Mouse (Mus musculus): ENCODE results near the gene Nav1.

Nav1 gene

DNA sequence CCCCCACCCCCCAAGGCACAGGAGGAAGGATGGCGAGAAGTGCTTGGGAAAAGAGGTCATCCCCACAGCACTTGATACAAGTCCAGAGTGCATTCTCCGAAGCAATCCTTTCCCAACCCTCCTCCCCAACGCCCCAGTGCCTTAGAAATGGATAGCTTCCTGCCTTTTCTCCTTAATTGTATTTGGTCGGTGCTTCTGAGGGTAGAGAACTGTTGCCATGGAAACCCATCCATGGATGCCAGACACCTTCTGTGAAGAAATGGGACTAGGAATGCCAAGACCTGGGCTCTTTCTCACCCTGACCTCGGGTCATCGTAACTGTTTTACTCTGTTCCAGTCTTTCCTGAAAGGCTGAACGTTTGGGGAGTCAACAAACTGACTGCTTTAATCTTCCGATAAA, 26.1 kb downstream of the Nav1 start:
- DNase-seq (ENCODE audit: low spot score) = peak; percentile 58

DNA sequence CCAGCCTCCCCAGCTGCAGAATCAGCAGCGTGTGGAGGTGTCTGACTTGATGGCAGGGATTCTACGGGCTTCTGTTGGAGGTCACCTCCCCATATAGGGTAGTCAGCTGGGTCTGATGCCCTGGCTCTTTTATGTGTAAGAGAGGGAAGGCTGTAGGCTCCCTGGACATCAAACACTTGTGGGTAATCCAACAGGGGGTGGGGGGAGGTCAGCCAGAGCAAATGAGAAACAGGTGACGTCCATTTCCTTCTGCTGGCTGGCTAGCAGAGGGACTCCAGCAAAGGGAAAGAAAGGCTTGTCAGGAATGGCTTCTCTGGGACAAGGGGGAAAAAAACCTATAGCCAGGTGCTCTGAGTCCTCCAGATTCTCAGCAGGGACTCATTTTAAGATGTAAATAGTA, 28.0 kb downstream of the Nav1 start:
- no peak for DNase-seq (ENCODE audit: low spot score)

DNA sequence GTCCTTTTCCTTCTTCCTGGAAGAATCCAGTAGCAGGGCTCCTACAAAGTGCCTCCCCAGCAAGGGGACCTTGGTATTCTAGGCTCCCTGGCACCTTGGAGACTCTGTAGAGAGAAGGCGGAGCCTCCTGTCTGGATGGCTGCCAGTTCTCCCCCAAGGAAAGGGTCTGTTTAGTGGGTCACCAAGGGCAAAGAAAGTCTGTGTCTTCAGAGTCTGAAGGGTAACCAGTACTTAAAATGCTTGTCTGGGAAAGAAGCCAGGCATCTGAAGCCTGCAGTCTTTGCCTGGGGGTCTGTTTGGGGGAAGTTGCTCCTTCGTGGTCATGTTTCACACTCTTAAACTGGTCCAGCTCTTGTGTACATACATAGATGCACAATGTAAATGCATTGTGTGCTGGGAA, 29.3 kb downstream of the Nav1 start:
- DNase-seq (ENCODE audit: low spot score) = no peak

DNA sequence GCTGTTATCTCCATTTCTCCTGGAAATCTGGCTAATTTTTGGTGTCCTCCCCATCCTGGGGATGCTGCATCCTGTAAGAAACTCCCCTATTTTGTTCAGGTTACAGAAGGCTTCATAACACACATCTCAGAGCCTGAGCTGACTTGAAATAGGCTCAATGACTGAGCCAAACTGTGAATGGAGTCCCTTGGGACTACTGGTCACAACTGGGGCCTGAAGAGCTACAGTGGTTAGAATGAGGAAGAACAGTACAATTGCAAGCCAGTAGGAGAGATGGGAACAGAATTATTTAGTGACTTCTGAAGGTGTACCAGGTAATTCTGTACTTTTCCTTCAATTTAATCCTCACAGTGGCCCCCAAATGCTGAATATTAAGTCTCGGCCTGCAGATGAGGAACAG, 31.7 kb downstream of the Nav1 start:
- no peak for DNase-seq (ENCODE audit: low spot score)

DNA sequence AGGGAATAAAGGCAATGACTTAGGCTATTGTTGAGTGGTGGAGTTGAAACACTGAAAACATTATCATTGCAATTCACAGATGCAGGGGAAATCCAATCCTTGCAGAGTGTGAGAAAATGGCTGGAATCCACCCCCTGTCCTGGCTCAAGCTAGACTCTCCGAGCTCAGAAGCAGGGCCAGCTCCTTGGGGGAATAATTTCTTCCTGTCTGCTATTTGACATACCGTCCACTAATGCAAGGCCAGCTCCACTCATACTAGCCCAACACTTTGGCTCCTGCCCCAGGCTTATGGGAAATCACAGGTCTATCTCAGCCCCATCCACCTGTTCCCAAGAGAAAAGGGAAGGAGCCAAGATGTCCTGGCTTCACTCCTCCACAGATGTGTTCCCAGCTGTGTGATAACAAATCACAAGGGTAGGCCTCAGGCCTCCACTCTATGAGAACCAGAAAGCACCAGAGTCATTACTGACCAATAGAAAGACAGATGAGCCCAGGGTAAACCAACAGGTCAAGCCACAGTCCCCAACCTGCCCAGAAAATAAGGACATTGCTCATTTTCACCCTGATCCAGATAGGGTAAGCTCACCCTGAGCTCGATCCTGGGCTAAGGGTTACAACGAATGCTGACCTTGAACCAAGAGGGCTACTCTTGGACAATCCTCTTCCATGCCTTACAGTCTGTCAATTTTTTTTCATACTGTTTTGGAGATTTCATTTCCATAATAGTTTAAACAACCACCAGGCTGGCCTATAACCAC, 32.5 kb downstream of the Nav1 start:
- no peak for DNase-seq (ENCODE audit: low spot score)

DNA sequence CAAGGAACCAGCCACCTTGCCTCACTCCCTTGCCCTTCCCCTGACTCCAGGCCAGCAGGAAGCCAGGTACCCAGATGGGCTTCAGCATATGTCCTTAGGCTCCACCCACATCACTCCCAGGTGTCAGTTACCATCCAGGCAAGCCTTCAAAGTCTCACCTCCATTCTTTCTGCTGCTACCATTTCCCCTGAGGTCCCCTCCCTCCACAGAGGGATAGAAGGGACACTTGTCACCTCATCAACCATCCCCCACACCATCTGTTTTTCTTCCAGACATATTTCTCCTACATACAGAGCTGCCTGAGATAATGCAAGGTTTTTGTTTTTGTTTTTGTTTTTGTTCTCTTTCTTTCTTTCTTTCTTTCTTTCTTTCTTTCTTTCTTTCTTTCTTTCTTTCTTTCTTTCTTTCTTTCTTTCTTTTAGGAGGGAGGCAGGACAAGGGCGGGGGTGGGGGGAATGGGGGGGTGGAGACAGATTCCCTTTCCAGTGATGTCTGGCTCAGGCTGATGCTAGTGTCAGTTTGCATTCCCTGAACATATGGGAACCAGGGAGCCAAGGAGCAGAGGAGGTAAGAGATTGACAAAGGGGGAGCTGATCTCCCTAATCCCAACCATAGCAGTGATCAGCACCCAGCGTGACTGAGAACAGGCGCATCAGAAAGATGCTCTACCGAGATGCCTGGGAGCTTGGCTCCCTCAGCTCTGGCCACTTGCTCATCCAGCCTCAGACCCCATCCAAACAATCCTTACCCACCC, 34.8 kb downstream of the Nav1 start:
- DNase-seq (ENCODE audit: low spot score) = no peak

DNA sequence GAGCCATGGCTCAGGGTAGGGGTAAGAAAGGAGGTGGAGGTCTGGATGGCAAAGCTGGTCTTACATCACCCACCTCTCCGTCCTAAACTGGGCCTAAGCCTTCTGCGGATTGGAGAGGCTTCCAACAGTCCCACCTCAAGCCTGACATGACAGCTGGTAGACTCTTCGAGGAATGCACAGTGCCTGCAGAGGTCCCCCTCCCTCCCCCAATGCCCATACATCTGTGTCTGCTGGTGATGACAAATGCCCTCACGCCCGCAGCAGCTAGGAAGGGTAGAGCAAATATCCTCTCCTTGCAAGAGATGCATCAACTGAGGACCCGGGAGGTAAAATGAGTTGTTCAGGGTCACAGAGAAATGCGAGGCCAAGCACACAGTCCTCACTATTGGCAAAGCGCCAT, 39.0 kb downstream of the Nav1 start:
- DNase-seq (ENCODE audit: low spot score) = peak; percentile 51

DNA sequence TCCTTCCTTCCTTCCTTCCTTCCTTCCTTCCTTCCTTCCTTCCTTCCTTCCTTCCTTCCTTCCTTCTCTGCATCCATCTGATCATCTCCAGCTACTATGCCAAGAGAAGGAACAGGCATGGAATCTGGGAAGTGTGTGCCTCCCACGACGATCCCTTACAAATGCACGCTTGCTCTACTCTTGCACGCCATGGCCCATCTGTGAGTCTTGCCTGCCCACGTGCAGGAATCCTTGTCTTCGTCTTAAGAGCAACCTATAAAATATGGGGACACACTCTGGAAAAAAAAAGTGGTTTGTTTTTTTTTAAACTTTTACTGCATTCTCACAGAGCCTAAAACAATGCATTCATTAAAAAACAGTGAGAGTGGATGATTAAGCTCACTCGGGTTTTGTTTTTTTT, 40.5 kb downstream of the Nav1 start:
- no peak for DNase-seq (ENCODE audit: low spot score)

DNA sequence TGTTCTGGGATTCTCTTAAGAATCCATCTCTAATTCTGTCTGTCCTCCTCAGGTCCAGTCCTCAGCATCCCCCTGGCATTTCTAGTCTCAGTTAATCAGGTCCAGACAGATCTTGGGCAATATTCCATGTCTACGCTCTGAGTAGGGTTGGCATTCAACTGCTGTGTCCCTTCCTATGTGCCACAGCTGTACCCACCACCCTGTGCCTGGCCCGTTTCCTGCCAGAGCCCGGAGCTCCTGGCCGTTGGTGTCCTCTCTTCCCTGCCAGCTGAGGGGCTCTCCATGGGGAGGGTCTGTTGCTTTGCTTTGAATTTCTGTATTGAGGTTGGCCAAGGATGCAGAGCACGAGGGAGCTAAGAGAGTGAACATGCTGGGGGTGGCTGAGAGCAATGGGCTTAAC, 41.3 kb downstream of the Nav1 start:
- DNase-seq (ENCODE audit: low spot score) = no peak

DNA sequence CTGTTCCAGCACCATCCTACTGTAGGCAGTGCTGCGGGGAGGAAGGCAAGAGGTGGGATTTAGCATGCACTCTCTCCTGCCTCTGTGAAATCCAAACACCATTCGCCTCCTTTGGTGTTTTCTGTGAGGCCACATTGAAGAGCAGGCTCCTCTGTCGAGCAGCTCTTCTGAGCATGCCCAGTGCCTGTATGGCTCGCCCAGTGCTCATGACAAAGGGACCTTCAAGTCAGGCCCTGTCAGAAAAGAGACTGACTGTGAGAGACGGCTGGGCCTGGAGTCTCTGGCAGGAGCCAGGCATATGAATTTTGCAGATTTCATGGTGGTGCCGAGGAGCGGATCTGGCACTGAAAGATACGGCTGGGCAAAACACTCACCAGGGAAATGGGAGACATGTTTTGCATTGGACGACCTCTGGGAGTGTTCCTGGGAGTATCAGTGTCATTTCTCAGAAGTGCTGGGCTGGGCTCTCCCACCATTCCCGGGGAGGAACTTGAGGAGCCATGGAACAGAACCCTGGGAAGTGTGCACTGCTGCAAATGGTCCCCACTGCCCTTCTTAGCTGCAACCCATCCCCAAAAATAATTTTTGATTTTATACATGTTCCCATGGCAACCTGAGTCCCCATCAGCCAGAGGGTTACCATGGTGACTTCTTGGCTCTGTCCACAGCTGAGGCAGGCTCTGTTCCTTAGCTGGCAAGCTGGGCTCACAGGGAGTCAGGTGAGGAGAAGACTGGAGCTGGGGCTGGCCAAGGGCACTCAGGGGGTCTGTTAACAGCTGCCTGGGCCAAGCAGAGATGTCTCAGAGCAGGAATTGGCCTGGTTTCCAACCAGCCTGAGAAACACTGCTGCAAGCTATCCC, 42.2 kb downstream of the Nav1 start:
- DNase-seq (ENCODE audit: low spot score) = peak; percentile 79

DNA sequence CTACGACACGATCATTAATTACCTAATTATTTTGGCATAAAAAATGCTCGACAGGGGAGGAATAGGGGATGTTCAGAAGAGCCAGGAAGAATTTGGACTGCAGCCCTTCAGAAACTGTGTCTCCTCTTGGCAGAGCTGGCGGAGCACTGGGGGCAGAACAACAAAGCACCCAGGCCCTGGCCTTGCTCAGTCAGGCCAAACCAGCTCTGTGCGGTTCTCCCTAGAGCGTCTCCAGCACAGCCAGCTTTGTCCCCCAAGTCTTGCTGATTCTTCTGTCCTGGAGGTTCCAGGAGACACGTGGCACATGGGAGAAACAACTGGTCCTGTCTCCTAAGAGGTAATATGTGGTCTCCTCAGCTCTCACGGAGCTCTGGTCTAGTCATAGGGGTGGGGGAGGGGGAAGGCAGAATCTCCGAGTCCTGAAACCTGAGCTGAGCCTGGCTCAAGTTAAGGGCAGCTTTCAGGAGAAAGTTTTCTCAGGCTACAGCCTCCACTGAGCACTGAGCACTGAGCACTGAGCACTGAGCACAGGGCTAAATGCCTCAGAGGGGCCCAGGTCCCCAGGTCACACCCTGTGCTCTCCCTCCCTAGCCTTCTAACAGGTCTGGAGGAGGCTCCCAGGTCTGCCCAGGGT, 43.2 kb downstream of the Nav1 start:
- DNase-seq (ENCODE audit: low spot score) = no peak

DNA sequence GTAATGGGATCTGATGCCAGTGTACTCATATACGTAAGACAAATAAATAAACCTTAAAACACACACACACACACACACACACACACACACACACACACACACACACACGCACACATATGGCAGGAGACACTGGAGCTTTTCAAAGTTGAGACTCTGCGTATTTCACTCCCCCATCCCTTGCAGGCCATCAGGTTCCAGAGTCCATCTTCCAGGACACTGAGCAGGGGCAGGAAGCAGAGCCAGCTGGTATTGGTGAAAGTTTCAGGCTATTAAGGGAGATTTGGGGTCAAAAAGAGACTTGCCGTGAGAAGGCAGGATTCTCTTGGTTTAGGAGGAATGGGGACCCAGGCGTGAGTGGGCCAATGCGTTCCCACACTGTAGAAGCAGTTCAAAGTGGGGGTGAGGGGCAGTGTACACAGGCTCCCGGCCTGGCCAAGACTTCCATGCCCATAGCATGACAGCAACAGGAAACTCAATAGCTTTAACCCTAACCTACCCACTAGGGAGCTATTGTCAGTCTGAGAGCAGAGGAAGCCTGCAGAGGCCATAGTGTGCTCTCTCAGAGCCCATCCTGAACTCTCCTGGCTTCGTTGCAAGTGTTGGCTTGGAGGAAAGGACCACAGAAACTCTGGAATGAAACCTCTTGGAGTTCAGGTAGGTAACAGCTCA, 44.0 kb downstream of the Nav1 start:
- DNase-seq (ENCODE audit: low spot score) = no peak

DNA sequence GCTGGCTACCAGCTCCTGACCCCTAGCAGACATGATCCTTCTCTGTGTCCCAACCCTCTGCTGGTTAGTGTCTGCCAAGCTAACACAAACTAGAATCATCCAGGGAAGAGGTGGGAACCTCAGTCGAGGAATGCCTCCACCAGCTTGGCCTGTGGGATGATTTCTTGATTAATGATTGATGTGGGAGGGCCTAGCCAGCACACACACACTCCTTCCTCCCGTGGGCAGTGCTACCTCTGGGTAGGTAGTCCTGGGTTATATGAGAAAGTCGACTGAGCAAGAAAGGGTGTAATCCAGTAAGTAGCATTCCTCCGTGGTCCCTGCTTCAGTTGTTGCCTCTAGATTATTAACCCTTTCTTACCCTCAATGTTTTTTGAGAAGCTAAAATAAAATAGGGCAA, 45.0 kb downstream of the Nav1 start:
- DNase-seq (ENCODE audit: low spot score) = no peak

DNA sequence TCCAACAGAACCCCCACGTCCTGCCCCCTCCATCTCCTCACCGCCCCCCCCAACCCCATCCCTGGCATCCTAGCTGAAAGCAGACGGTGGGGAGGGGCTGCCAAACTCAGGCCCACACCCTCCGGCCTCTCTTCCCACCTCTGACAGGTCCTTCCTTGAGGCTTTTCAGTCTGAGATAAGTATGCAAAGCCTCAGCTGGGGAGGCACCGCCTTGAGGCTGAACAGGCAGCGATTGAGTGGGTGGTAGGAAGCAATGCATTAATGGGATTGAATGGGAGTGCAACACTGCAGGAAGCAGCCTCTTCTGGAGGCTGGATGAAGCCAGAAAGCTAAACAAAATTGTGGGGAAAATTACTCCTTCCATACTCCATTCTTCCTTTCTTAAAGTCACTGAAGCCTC, 45.8 kb downstream of the Nav1 start:
- DNase-seq (ENCODE audit: low spot score) = no peak

DNA sequence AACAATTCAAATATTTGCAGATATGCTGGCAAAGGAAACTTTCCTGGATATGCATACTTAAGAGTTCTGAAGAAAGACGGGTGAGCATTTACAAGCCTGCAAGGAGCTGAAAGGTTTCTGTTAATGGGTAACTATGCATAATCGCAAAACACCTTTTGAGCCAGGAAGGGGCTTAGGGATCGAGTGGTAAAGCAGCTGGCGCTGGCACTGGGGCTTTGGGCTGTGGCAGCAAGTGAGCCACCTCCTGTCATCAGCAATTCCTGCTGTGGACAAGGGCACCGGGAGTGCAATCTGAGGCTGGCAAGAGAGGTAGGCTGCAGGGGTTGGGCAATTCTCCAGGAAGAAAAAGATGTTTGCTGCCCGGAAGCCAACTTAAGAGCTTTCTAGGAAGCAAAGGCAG, 49.1 kb downstream of the Nav1 start:
- no peak for DNase-seq (ENCODE audit: low spot score)

DNA sequence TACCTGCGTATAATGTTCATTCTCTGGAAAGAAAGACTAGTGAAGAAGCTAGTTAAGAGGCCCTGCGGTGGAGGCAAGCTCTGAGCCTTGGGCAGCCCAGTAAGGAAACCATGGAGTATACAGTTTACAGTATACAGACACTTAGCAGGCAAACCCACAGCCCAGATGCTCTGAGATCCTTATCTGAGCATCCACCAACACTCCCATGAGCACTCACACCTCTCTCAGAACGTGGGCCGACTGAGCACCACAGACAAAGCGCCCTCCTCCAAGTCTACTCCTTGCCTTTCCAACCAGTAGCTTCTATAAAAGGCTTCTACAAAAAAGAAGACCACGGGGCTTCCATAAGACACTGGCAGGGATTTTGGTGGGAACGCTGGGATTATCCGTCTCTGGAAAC, 51.2 kb downstream of the Nav1 start:
- DNase-seq (ENCODE audit: low spot score) = peak; percentile 40

DNA sequence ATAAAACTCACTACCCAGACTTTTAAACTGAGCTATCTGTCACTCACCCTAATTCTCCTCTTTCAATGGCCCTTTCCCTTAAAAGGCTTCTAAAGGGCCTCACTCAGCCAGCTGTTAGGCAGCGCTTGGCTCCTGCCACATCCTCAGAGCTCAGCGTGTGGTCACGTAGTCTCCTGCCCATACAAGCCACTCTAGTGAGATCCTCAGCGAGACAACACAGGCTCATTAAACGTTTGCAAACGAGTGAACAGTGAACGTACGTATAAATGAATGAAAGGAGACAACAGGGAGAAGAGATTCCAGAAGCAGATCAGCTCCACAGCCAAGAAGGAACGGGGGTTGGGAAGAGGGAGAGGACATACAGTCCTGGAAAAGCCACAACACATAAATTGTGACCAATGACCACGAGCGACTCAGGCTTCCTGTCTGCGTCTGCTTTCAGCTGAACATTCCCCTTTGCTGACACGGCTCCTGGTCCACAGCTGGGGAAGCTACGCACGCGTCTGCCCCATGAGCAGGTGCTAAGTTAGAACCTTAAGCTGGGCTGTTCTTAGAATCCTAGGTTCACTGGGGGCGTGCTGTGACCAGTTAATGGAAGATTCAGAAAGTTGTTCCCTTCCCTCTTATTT, 52.3 kb downstream of the Nav1 start:
- DNase-seq (ENCODE audit: low spot score) = no peak

DNA sequence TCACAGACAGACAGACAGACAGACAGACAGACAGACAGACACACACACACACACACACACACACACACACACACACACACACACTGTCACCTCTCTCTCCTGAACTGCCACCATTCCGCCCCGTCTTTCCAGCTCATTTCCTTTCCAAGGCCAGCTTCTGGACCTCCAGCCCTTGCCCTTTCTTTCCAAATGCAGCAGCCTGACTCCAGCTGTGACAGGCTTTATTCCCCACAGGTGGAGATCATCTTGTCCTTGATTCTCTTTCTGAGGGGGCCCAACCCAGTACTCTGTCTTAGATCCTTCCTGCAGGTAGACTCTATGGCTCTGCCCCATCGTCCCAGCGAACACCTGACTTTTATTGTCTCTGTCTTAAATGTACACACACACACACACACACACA, 53.5 kb downstream of the Nav1 start:
- no peak for DNase-seq (ENCODE audit: low spot score)

DNA sequence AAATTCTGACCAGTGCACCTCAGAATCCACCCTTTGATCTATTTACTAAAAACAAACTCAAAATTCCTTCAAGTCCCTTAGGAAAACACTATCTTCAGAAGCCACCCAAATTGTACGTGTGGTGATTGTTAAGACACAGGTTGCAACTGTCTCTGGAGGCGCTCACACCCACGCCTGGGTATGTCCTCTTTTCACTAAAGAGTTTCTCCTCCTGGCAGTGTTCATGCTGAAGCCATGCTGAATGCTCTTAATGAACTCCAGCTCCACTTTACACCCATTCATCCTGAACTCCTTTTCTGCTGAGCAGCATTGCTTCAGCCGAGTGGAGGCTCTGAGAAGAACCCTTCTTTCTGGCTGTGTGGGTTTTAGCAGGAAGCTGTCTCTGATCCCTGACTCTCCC, 53.9 kb downstream of the Nav1 start:
- no peak for DNase-seq (ENCODE audit: low spot score)

DNA sequence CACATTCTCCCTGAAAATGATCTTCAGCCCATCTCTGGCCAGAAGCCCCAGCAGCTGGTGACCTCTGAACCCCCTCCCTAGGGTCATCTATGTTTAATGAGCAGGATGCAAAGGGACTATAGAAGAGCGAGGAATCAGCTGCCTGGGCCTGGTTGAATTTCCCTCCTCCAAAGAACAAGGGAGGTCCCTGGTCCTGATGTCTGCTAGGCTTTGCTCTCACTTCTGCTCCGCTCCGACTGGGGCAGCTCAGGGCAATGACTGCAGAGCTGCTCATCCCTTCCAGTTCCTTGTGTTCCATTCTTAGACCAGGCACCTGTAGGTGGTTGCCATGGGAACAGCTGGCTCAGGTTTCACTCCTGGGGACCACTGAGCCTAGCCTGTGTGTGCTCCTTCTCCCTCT, 56.2 kb downstream of the Nav1 start:
- no peak for DNase-seq (ENCODE audit: low spot score)

DNA sequence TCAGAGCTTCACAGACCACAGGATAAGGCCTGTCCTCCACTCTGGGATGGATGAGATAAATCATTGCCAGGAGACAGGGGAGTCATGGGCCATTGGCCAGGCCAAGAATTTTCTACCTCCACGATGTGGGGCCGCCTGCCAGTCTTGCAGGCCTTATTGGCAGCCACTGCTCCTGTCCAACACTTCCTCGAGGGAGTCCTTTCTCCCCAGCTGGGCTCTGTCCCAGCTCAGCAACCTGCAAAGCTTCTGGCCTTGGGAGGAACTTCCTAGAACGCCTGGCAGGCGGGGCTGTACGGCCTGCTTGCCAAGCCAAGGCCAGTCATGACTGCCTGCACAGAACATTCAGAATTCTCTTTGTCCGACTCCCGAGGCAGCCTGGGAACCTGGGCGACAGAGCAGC, 58.3 kb downstream of the Nav1 start:
- peak; percentile 79 for DNase-seq (ENCODE audit: low spot score)
